Mouse (Mus musculus): ENCODE data around the gene Adamts8.

GRCm38 (mm10) chr9:30968130-30968529 lies 25.8 kb downstream of the Adamts8 start:
- TF ChIP-seq POLR2A (IDR thresholded peaks at IDR 0.05; ENCODE audit: borderline replicate concordance, control insufficient read depth, low read depth, low read length): no peak
- no peak for TF ChIP-seq CTCF (IDR thresholded peaks at IDR 0.05; ENCODE audit: control insufficient read depth, insufficient read depth, low read length)
